Mouse (Mus musculus): Measurements from ENCODE around the gene Etfbkmt. TPM values are rescaled to one million over a fixed set of nuclear protein-coding genes. Genes with fewer than 3 reads are reported as not detected.
"Not testable (repeated sequence)": the region's sequence is repeated elsewhere in the genome, so short reads cannot be mapped to it uniquely, and the experiment has no call there.

The Etfbkmt gene
- total RNA-seq (2022): 10 to 100 TPM; 10.8 to 17.7 (median 12.8) TPM

DNA sequence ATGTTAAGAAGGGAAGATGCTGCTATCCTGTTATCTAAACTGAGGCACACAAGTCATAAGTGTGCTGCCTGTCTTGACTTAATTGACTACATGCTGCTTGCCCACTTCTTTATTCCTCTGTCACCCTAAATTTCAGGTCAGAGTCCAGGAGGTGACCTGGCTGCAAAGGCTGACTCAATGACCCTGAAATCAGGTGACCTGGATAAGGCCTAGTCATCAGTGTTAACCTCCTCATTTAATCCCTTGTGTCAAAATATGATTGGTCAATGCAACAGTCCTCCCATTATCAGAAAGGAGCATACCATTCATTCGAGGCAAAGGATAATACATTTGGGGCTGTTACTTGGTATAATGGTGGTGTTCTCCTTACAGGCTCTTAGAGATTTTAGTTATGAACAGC lies at the start of gene Etfbkmt:
Gene Etfbkmt, plus strand, starts transcription at position 379 of the 400 bp plus-strand sequence.
- DNase-seq (ENCODE audit: low spot score in 2 of 2): no peak

DNA sequence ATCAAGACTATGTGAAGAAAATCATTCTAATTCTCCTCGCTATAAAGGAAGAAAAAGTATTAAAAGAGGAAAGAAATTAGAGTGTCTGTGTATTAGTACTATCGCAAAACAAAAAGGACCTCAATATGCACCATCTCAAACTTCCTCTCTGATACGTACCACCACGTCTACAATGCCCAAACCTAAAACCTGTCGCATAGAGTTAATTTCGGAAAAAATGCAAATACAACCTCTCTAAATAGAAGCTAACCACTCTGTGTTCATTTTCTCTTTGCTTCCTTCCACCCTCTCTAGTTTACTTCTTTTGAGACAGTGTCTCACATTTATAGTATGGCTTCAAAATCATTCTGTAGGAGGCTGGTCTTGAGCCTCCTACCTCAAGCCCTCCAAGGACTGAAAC lies 47.2 kb upstream of the Etfbkmt start:
- no peak for DNase-seq (ENCODE audit: low spot score in 2 of 2)

DNA sequence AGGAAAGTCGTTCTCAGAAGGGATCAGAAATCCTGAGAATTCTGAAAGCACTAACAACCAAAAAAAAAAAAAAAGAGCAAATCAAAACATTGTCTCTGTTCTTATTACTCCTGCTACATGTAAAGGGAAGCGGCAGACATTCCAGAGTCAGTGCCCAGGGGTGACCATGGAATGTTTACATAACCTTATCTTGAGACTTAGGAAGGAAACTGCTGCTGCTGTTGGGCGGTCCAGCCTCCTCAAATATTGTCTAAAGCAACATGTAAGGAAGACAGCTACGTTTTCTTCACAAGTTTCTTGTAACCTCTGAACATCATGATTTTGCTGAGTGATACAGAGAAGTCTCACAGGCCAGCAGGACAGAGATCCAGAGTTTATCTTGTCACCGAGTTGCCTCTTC lies 46.2 kb upstream of the Etfbkmt start:
- no peak for DNase-seq (ENCODE audit: low spot score in 2 of 2)

DNA sequence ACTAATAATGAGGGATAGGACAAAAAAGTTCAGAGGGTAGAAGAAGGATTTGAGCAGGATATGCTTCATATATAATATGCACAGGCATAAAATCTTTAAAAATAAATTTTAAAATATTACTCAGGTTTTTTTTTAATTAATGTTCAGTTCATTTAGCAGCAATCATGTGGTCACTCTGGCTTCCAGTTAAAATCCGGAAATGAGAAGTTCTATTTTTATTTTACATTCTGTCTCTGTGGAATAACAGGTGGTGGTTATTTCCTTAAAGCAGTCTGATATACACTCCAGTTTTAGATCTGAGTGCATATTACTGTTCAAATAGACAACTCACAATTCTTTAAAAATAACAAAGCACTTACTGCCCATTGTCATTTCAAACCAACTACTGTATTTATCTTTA lies 45.1 kb upstream of the Etfbkmt start:
- DNase-seq (ENCODE audit: low spot score in 2 of 2): no peak

DNA sequence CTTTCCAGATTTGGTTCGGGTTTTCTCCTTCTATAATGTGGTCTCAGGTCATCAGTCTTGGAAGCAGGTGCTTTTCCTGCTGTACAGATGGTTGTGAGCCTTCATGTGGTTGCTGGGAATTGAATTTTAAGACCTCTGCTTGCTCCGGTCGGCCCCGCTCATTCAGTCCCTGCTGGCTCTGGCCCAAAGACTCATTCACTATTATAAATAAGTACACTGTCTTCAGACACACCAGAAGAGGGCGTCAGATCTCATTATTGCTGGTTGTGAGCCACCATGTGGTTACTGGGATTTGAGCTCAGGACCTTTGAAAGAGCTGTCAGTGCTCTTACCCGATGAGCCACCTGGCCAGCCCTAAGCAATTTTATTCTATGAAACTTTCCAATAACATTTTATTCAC lies 44.3 kb upstream of the Etfbkmt start:
- no peak for DNase-seq (ENCODE audit: low spot score in 2 of 2)

DNA sequence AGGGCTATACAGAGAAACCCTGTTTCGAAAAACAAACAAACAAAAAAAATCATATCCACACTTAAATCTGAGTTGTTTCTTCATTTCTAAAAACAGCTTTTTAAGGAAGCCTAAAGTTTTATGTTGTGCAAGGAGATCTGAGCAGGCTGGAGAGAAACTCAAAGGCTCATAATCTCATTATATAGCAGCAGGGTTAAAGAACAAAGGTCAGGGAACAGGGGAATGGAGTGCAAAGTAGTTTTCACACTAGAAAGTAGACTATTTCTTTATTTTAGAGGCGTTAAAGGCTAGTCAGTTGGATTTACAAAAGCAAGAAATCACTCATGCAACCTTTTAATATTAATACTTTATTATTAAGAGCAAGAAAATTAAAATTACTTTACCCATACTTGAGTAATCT lies 43.4 kb upstream of the Etfbkmt start:
- DNase-seq (ENCODE audit: low spot score in 2 of 2): no peak

DNA sequence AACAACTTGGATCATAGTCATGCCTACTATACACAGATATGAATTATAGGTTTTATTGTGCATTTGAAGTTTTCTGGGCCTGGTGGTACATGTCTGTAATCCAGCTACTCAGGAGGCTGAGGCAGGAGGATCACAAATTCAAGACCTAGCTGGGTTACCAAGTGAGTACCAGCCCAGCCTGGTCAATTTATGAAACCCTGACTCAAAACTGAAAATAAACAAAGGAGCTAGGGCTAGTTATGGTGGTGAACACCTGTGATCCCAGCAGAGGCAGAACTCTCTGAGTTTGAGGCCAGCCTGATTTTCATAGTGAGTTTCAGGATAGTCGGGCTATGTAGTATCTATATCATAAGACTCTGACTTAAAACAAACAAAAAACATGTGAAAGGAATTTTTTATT lies 42.4 kb upstream of the Etfbkmt start:
- DNase-seq (ENCODE audit: low spot score in 2 of 2): no peak

DNA sequence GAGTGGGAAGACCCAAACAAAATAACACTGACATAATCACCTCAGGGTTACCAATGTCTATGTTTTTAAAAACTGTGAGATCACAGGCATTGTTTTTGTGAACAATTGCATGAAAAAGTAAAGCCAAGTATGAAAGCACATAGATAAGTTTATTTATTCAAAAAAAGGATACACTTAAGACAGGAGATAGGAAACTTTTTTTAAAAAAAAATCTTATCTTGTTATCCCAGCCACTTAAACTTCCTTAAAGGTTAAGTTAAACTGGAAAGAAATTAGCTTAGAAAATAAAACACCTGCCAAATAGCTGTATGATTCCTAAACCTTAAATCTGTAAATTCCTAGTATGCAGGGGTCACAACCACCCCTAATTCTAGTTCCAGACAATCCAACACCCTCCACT lies 40.7 kb upstream of the Etfbkmt start:
- no peak for DNase-seq (ENCODE audit: low spot score in 2 of 2)

DNA sequence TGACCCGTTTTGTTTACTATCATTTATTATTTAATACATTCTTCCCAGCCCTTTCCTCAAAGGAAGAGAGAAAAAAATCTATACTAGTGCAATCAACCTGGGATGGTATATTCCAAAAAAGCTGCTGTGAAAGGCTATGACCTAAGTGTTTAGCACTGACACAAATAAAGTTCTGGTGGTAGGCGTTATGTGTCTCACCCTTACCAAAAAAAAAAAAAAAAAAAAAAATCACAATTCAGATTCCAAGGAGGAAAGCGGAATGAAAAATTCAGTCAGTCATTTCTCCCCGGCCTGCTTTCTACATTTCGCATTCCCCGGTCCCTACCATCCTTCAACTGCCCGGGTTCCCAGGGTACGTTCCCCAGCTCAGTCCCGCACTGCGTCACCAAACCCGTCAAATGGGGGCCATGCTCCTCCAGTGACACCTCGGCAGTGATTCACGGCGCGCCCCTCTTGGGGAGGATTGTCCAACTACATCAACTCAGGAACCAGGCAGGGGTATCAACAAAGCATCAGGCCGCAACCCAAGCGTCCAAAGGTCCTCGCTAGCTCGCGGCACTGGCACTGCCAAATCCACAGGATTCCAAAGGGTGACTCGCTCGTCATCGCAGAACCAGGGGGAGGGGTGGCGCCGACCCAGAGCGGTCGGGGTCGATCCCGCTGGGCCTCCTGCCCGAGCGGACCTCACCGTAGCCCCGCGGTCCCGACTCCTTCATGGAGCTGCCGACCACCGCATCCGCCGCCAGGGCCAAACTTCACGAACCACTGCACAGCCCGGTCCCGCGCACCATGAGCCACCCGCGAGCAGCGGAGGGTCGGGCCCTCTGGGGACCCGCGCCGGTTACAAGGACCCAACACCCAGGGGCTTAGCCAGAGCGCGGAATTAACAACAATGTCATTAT lies 39.2 kb upstream of the Etfbkmt start:
- DNase-seq (ENCODE audit: low spot score in 2 of 2): peak; percentile 13 to 30

DNA sequence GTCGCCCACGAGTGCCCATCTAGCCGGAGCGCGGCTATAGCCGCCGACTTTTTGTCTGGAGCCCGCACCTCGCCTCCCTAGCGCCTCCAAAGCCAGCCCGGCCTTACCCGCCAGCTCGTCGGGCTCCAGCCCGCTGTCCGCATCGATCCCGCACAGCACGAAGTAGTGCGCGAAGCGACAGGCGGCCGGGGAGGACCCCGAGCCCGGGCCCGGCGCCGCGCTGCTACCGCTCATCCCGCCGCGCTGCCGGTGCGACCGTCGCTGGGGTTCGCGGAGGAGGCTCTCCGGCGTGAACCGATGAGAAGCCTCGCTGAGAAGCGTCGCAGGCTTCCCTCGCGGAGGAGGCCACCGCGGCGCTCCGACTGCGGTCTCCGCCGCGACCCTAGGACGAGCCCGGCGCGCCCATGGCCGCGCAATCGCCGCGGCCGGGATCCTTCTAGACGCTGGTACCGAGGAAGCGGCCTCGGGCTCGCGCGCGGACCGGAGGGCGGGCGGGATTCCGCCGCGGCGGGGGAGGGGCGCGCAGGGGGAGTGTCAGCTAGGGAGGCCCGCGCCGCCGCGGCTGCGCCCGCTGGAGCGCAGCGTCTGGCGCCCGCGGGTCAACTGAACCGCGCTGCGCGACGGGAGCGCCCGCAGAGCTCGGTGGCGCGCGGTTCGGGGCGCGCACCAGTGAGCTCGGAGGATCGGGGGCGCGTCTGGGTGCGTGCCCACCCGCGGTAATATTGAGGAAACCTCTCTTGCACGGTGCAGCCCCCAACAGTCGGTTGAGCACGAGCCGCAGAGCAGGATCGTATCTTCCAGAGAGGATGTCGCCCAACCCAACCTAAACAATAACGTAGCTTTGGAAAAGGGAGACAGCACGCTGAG lies 38.3 kb upstream of the Etfbkmt start, which contains the start of gene Dennd5b:
Gene Dennd5b, minus strand, starts transcription at position 605 of the 867 bp plus-strand sequence.
- DNase-seq (ENCODE audit: low spot score in 2 of 2): peak; percentile 44 to 65

DNA sequence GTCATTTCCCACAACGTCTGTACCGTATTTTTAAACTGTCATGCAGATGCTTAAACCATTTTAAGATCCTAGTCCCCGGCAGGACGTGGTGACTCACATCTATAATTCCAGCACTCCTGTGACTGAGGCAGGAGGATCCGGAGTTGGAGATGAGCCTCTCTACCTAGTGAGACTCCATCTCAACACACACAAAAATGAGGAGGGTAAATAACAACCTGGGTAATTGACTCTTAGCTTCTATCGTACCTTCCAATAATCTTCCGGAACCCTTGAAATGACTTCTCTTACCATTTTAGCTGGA lies 37.8 kb upstream of the Etfbkmt start:
- no peak for DNase-seq (ENCODE audit: low spot score in 2 of 2)

DNA sequence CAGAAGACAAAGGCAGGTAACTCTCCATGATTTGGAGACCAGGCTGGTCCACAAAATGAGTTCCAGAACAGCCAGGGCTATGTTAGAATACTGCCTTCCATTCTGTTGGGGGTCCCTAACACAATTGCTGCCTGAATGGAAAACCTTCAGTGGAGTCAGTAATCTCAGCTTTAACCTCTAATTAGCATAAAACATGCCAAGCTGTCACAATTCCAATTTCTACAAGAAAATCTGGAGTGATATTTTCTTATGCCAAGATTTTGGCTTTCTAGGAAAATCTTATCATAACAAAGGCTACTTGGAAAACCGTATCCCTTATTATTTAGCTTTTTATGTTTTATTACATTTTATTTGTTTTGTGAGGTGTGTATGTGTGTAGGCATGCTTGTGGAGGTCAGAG lies 36.2 kb upstream of the Etfbkmt start:
- no peak for DNase-seq (ENCODE audit: low spot score in 2 of 2)

DNA sequence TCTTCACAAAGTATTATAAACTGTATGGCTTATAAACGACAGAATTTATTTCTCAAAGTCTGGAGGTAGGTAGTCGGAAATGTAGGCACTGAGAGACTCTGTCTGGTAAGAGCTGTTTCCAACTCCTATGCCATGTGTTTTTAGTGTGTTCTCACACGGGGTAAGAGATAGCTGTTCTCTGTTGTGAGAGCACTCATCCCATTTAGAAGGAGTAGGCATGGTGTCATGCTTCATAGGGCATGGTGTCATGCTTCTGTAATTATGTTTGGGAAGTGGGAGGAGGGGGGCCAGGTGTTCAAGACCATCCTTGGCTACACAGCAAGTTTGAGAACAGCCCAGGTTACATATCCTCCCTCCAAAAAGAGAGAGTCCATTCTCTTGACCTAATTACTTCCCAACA lies 32.0 kb upstream of the Etfbkmt start:
- no peak for DNase-seq (ENCODE audit: low spot score in 2 of 2)

DNA sequence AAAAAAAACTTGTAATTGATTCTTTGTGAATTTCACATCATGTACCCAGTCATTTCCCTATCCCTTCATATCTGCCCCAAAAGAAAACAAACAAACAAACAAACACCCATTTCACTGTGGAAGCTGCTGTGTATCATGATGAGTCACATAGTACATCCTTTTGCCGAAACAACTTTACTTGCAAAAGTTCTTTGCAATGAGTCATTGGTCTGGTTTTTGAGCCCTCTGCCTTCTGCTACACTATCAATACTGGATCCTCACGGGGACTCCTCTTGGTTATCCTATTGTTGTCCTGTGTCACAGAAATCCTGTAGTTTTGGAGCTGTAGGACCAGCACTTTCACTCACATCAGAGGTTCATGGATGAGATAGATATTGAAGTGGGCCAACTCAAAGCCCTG lies 30.7 kb upstream of the Etfbkmt start:
- no peak for DNase-seq (ENCODE audit: low spot score in 2 of 2)

DNA sequence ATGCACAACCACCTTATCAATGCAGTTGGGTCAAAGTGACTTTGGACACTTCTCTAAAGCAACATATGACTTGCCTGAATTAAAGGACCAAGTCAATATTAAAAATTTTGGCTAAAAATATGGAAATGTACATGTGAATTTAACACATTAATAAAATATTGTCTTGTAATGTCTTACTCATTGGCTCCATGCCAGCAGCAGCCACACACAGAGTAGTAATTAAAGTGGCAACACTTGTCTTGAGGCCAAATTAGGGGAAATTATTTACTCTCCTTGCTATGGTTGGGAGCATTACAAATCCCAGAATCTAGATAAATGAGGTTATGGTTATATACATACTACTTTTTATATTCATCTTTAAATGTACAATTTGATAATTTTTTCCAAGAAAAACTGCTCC lies 22.7 kb upstream of the Etfbkmt start:
- DNase-seq (ENCODE audit: low spot score in 2 of 2): no peak

DNA sequence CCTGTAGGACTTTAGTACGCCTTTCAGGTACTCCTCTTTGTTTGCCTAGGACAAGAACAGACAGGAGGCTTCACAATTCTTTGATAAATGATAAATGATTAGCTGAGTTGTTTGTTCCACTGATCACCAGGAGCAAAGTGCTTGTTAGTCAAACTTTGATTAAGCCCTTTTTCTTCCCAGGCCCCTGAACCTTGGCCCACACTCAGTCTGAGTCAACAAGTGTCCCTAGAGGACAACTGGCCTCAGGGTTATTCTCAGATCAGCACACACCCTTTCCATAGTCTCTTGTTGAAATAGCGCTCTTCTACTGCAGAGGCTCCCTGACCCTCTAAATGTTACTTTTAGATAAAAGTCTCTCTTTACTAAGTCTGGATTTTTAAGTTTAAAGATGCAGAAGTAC lies 20.7 kb upstream of the Etfbkmt start:
- DNase-seq (ENCODE audit: low spot score in 2 of 2): peak; percentile 6 to 14

DNA sequence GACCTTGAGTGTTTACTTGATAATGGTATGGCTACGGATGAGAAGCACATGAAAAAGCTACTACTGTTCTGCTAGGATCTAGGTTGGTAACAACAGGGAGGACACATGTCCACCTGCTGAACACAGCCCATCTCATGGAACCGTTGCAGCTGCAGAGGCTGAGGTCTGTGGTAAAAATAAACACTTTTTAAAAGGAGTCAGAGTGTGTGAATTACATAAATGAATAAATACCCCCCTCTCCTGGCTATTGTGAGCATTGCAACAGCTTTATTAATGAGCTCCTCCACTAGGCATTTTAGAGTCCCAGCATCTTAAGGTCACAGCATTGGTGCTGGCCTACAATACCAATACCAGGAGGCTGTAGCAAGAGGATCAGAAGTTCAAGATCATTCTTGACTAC lies 19.8 kb upstream of the Etfbkmt start:
- peak; percentile 11 to 40 for DNase-seq (ENCODE audit: low spot score in 2 of 2)

DNA sequence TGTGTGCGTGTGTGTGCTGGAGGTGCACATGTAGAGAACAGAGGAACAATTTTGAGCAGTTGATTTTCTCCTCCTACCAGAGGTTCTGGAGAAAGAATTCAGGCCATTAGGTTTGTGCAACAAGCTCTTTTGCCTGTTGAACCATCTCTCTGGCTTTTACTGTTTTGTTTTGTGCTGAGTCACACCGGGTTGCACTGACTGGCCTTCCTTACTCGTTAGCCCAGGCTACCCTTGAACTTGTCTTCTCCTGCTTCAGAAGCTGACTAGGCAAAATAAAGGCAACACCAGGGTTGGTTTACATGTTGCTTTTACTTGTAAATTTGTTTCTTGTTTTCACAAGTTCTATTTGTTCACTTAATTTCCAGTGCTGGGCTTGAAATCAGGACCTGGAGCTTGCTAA lies 16.6 kb upstream of the Etfbkmt start:
- no peak for DNase-seq (ENCODE audit: low spot score in 2 of 2)

DNA sequence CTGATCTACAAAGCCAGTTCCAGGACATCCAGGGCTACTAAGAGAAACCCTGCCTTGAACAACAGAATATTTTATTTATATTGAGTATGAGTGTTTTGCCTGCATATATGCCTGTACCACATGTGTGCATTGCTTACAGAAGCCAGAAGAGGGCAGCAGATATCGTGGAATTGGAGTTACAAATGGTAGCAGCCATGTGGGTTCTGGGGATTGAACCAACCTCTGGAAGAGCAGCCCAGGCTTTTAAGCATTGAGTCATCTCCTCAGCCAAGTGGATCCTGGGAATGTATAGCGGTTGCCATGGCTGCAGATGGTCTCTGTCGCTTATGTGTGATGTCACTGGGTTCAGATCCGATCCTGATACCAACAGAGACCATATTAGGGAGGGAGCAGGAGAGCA lies 13.0 kb upstream of the Etfbkmt start:
- DNase-seq (ENCODE audit: low spot score in 2 of 2): peak in 1 of 2 experiments; percentile 8

DNA sequence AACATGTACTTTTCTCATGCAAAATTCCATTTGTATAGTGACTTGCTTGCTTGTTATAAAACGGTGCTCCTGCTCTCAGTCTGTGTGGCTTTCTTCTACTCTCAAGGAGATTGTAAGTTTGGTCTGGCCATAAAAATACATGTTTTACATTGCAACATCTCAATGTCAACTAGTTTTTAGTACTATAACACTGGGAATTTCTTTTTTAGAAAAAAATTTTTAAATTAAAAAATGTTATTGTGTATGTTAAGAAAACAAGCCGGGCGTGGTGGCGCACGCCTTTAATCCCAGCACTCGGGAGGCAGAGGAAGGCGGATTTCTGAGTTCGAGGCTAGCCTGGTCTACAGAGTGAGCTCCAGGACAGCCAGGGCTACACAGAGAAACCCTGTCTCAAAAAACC lies 9.8 kb upstream of the Etfbkmt start, which contains the start of gene Gm10203:
Gene Gm10203, plus strand, starts transcription at position 301 of the 400 bp plus-strand sequence.
- DNase-seq (ENCODE audit: low spot score in 2 of 2): not testable (repeated sequence)

DNA sequence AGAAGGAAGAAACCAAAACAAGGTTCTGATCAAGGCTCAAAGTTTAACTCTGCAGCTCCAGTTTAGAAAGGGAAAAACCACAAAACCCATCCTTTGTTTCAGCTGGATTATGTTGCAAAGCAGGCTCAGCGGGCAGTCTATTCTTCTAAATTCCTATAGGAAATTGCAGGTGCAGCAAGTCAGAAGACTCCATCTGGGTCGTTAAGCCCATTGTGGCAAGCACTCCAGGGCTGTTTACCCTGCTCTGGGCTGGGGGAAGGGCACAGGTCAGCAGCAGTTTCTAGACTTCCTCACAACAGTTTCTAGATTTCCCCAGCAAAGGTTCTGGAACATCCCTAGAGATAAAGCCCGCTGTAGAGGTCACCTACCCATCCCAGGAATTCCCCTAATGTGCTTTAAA lies 8.5 kb upstream of the Etfbkmt start:
- DNase-seq (ENCODE audit: low spot score in 2 of 2): no peak

DNA sequence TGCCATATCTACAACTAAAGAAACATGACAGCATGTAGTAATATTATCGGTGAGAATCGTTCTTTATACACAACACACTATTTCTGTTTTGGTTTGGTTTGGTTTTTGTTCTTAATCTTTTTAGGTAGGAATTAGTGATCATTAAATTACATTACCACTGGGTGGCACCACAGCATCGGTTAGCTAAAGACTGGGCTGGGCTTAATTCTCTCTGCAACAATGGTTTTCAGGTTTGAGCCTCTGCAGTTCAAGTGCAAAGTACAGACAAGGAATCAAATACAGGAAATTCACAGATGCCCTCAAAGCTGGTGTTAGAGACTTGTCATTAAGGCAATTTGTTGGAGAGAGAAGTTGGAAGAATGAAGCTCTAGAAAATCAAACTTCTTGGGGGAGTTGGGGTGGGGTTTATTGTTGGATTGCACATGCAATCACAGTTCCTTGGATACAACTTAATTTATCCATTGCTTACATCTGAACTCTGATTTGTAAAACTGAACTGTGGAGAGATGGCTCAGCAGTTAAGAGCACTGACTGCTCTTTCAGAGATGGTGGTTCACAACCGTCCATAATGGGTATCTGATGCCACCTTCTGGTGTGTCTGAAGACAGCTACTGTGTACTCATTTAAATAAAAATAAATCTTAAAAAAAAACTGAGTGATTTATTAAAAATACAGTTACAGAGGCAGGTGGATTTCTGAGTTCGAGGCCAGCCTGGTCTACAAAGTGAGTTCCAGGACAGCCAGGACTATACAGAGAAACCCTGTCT lies 7.2 kb upstream of the Etfbkmt start:
- DNase-seq (ENCODE audit: low spot score in 2 of 2): no peak
